Mouse (Mus musculus): ENCODE data around the gene Scn5a. TPM values are rescaled to one million over a fixed set of nuclear protein-coding genes. Genes with fewer than 3 reads are reported as not detected.

The Scn5a gene
- total RNA-seq, 2 experiments from 2014 or later, result 1.9 to 3.0 TPM

Other genes with a start within 250 kb of the Scn5a start
- 10 to 100 TPM; 67.2 to 73.8 TPM for gene Acaa1a, start 239.3 kb downstream of the Scn5a start, total RNA-seq (2021)
- gene Myd88, start 237.6 kb downstream of the Scn5a start, total RNA-seq (2021), result 1 to 10 TPM; 5.5 to 5.8 TPM
- 1 to 10 TPM; 3.8 to 3.9 TPM for gene Xylb, start 221.6 kb downstream of the Scn5a start, total RNA-seq (2021)
- not detected for gene Slc22a14, start 213.5 kb downstream of the Scn5a start, total RNA-seq (2021)
- 10 to 100 TPM; 12.7 to 14.6 TPM for gene Acvr2b, start 176.9 kb downstream of the Scn5a start, total RNA-seq (2021)
- 10 to 100 TPM; 23.8 to 24.7 TPM for gene Exog, start 134.1 kb downstream of the Scn5a start, total RNA-seq (2021)
- under 1 TPM; 0.17 to 0.20 TPM for gene Scn10a, start 140.3 kb upstream of the Scn5a start, total RNA-seq (2021)
- under 1 TPM; 0.13 to 0.40 TPM for gene Scn11a, start 246.4 kb upstream of the Scn5a start, total RNA-seq (2021)